Mouse (Mus musculus) heart, postnatal 0 days (tissue): Measurements from ENCODE around the gene Slc4a3.

Source experiments
- CTCF ChIP-seq: IDR thresholded peaks from 2 replicates; pipeline ENCODE4 v1.5.1; 2016; ENCODE audit warnings: antibody characterized with exemption, control low read depth, low read depth
- EP300 ChIP-seq: IDR thresholded peaks from 2 replicates; pipeline ENCODE4 v1.6.1; 2016; ENCODE audit warnings: antibody characterized with exemption, low read depth

GRCm38 (mm10) chr1:75564102-75564501, 18.0 kb downstream of the Slc4a3 start:
- TF ChIP-seq CTCF (no peak), EP300 (no peak)
